Mouse (Mus musculus) spleen, embryonic (tissue): Measurements from ENCODE around the gene Stx6.

Source experiments
- CTCF ChIA-PET: fragments of 350-600 bp; sonication (Branson Sonifier 250); formaldehyde crosslinking; loops from one replicate; lab custom pipeline; 2022; lab: Charles Lee

Gene Stx6

DNA sequence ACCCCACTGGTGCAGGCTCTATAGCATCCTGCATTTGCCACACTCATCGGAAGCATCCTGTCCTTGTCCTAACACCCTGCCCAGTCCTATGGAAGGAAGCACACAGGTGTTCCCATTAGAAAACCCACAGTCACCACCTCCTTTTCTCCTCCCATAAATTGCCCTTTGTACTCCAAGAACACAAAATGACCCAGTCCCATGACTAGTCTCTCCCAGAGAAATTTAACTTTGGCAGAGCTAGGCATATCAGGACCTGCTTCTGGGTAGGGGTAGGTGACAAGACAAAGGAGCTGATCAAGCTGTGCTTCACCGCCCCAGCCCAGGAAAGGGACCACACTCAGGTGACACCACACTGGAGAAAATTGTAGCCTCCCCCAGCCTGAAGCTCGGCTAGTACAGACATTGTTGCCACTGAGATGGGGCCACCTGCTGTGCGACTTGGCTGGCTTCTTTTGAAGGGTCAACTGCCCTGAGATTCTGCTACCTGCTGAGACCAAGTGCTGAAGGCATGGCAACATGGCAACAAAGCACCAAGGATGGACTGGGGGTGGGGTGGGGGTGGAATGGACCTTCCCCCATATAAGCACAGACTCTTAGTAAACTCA is 92.1 kb downstream of the Stx6 start:
- CTCF ChIA-PET: no interaction called here

DNA sequence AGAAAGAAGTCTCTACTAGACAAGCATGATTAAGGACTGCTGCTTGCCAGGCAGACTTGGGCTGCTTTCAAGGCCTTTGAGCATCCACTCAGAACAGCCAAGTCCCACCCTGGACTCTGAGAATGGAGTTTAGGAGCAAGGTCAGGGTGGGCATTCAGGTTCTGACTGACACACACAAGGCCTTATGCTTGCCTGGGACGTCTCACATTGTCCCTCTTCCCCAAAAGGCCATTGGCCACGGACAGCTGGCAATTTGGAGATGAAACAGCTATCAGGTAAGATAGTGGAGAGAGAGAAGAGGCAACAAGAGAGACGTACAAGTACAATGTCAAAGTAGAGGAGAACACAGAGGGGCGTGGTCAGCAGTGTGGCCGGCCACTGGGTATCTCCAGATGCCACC is 93.1 kb downstream of the Stx6 start:
- CTCF ChIA-PET: no interaction called here

DNA sequence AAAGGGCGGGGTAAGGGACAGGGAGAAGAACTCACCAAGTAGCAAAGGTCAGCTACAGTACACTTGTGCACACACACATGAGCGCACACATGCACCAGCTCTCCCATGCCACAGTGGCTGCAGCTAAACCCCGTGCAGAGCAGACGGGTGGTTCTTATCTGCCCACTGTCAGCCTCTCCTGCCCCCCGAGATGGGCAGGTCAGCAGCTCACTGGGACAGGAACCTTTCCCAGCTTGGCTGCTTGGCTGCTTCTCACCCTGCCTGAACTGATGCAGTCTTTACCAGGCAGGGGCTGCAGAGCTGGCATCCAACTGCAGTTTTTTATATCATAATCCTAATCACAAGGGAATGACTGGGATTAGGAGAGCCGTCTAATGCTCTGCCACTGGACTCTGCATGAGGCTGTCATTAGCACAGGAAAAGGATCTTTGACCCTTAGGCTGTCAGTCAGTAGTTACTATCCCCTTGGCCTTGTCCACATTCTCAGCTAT is 94.2 kb downstream of the Stx6 start:
- CTCF ChIA-PET: no interaction called here

DNA sequence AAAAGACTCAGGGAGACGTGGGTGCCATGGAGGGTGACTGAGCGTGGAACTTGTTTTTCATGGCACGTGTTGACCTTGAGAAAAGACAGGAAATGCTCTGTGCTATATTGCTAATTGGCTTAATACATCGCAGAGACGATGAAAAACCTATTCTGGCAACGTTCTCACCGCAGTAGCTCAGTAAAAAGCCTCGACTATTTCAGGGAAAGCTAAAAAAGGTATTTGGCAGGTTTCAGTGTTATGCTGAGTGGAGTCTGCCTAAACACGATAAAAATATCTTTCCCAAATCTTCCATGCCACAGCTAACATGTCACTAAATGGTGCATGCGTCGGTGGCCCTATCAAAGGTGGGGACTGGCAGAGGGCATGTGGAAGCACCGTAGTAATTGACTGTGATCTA is 94.6 kb downstream of the Stx6 start:
- CTCF ChIA-PET: no interaction called here

DNA sequence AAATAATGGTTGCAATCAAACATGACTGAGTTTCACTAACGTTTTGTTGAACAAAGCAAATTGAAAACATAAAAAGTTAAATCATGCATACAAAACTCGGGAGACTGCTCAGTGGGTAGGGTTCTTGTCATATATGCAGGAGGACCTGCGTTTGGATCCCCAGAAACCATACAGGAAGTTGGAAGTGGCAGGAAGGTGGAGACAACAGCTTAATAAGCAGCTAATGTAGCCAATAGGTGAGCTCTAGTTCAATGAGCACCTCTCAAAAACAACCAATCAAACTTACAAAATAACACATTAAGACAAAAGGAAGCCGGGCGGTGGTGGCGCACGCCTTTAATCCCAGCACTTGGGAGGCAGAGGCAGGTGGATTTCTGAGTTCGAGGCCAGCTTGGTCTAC is 95.8 kb downstream of the Stx6 start:
- CTCF ChIA-PET: no interaction called here
